Mouse (Mus musculus) layer of hippocampus, adult 9-11 months (tissue): Measurements from ENCODE around the gene Tm7sf2.
"Not testable (repeated sequence)": the region's sequence is repeated elsewhere in the genome, so short reads cannot be mapped to it uniquely, and the experiment has no call there.

Experiments used
- DNase-seq: peaks from one replicate; pipeline ENCODE4 v3.0.0; 2022

Gene Tm7sf2

DNA sequence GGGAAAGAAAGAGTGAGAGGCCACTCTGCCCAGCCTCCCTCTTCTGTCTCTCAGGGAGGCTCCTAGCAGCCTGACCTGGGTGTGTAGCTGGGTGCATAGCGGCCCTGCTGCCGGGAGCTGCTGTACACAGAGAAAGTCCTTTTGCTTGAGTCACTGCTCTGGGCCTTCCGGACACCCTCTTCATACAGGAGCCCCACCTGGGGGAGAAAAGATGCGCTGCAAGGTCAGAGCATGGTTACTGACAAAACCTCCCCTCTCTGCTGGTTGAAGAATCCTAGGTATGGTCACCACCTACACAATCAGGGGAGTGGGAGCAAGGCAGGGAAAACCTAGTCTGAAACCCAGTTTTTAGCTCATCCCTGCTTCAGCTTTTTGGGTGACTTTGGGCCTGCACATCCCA, 778 bp upstream of the Tm7sf2 start:
- no peak for DNase-seq

DNA sequence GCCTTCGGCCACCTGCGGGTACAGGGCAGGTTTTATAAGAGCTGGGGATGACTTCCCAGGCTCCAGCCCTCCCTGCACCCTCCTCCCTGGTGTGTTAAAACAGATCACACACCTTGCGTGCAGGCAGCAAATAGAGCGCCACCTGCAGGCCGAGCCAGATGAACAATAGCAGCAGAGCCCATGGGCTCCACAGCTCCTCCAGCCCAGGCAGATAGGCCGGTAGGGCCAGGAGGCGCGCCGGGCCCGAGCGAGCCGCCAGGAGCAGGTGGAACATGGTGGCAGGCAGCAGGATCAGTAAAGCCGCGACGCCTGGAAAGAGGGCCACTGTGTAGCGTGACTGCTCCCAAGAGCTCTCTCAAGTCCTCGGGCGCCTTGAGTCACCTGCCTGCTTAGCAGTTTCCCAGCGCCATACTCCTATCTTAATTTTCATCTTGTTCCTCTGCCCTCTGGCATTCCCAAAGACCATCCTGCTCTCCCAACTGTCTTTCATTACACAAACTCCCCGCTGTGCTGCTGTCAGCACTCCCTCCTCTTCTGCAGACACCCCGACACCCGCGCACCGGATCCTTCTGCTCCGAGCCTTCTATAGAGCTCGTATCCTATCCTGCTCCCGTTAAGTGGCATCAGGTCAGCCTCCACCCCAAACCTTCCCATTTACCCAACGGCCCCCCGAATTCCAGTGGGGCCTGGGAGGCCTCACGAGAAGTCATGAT, 1.0 kb downstream of the Tm7sf2 start:
- DNase-seq, result peak; percentile 85

DNA sequence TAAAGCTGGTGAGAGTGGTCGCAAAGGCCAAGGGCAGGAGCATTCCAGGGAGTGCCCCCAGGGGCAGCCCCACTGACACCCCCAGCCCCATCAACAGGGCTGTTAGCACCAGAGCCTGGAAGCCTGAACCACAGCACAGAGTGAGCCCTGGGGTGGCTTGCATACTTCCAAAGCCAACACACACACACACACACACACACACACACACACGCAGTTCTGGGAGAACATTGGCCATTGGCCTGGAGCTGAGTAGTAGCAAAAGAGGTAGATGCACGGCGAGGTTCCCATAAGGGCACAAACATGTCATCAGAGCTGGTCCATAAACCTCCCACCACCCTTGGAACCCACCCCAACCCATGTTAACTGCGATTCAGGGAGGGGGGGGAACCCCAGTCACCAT, 1.6 kb downstream of the Tm7sf2 start:
- DNase-seq, result no peak

DNA sequence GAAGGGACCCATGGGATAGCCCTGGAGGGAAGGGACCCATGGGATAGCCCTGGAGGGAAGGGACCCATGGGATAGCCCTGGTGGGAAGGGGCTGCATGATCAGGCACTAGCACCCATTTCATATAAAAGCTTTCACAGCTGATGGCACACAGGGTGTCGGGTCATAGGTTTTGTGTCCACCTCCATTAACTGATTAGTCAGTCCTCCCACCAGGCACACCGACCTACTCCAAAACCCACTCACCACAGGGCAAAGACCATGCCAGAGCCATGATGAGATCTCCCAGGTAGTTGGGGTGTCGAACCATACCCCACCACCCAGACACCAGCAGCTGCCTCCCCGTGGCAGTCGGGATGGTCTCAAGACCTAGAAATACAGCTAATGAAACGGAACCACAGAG, 5.1 kb downstream of the Tm7sf2 start:
- DNase-seq, result no peak

DNA sequence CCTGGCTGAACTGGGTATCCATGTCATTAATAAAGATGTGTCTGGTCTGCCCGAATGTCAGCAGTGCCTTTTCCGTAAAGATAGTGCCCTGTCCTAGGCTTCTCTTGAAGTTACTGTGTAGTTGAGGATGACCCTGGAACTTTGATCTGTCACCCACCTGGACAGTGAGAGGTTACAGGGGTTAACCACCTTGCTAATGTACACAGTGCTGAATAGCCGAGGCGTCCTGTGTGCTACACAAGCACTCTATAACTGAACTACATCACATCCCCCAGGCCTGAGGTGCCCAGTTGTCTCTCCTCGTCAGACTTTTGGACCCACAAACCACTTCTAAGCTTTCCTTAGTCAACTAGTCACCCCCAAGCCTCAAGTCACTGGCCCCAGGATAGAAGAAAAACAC, 5.8 kb downstream of the Tm7sf2 start:
- DNase-seq, result no peak

DNA sequence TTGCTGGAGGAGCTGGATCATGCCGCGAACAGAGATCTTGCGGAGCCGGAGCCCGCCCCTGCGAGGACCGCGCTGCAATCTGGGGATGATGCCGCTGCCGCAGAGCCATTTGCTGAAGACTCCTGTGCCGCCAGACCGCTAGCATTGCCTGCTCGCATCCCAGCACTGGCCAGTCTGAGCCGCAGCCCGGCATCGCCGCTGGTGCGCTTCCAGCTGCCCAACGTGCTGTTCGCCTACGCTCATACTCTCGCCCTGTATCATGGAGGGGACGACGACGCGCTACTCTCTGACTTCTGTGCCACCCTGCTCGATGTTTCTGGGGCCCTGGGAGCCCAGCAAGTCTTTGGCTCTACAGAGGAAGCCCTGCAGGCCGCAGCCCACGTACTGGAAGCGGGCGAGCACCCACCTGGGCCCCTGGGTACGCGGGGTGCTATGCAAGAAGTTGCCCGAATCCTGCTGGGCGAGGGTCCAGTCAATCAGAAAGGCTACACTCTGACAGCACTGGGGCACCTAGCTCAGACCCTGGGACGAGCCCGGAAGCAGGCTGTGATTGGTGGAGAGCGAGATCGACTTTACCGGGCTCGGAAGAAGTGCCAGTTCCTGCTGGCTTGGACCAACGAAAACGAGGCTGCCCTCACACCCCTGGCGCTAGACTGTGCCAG, 6.4 kb downstream of the Tm7sf2 start:
- DNase-seq, result no peak

DNA sequence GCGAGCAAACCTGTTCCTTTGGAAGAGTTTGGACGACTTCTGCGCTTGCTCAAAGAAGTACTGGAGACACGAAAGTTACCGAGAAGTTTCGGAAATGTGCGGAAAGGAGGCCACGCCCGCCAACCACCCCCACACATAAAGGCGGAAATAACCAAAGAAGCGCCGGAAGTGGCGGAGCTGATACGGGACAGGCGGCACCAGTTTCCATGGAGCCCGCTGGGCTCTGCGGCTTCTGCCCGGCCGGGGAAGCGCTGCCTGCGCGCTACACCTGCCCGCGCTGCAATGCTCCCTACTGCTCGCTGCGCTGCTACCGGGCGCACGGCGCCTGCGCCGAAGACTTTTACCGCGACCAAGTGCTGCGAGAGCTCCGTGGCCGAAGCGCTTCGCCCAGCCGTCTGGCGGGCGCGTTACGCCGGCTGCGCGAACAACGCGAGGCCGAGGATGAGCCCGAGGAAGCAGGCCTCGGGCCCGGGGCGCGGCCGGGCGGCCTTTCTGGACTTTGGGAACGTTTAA, 7.1 kb downstream of the Tm7sf2 start, which contains the start of gene Znhit2:
Gene Znhit2 (plus strand): TSS at position 172 of the 513 bp plus-strand sequence.
- peak; percentile 96 for DNase-seq

DNA sequence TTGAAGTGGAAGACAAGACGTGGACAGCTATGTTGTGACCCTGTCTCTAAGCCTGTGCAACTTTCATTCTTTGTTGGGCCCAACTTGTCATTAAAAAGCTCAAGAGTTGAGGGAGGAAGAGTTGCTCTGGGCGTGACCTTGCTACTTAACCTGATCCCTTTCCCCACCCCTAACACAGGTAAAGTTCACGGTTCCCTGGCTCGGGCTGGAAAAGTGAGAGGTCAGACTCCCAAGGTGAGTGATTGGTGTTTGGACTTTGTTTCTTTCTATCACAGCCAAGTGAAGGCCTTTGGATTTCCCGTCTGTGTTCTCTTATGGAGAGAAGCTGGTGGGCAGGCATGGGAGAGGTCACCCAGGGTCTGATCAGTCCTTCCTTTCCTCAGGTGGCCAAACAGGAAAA, 9.2 kb downstream of the Tm7sf2 start:
- peak; percentile 8 for DNase-seq

DNA sequence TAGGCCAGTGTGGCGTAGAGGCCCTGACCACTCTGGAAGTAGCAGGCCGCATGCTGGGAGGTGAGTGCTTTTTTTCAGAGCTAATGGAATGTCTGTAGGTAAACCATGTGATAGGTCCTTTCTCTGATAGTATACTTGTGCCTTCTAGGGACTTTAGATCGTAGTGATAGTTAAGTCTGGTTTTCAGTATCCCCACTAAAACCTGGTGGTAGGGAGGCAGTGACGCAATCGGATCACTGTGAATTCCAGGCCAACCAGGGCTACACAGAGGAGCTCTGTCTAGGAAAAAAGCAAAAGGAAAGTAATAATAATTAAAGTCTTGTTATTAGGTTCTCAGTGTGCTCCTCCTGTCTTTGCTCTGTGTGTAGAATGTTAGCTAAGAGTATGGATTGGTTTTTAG, 9.7 kb downstream of the Tm7sf2 start:
- peak; percentile 2 for DNase-seq

DNA sequence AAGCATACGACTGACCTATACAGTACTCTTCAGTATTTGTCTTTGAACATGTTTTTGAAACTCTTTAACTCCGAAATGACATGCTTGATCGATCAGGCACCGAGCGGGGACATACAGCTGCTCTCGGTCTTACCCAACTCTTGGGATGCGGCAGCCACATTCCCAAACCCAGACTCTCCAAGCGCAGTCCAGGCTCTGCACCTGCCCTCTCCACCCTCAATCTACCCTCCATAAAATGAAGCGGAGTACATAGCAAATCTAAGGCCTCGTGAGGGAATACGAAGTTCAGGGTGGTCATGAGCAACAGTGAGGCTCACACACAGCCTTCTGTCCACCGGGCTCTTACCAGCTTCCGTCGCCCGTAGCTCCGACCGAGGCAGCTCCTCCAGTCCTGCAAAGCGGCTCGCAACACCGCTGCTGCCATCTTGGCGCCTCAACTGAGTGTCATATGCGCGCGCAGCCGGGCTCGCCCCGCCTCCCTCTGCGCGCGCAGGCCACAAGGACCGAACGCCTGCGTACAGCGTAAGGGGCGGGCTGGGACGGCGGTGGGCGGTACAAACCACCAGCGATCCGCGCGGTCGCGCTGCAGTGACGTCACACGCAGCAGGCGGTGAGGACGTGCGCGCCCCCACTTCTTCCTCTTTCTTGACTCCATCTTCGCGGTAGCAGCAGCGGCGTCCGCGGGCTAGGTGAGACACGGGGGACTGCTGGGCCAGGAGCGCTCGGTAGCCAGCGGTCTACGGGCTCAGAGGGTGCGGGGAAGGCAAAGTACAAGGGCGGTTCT, 10.7 kb downstream of the Tm7sf2 start, which contains the start of the genes Mrpl49 and Fau:
Gene Mrpl49 (minus strand): TSS at position 473 of the 784 bp plus-strand sequence.
Gene Fau (plus strand): TSS at position 532 of the 784 bp plus-strand sequence.
- peak; percentile 99 for DNase-seq

DNA sequence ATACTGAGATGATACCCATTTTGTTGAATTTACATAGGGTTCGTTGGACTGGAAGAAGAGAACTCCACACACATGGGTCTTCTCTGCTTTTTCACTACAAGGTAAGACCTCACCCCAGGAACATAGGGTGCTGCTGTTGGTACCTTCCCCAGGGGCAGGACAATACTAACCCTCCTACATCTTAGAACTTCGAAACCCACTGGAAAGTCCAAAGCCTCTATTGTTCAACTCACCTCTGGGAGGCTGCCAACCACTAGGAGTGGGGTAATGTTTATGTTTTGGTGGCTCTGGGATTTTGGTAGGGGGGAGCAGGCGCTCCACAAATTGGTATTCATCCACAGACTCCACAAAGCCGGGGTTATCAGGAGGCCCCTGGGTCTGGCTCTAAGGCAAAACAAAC, 11.5 kb downstream of the Tm7sf2 start:
- DNase-seq, result no peak

DNA sequence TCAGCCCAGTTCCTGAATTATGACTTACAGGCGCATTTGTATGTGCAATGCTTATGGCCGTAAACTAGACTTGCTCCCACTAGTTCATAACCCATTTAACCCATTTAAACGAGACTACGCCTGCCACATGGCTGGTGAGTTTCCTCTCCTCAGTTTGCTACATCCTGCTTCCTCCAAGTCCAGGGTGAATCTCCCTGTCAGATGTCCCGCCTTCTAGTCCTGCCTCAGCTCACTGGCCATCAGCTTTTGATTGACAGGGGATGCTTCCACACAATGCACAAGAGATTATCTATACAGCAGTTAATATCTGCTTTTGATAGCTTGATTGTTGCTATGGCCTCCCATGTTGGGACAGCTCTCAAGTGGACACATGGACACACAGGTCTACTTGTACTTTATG, 13.9 kb downstream of the Tm7sf2 start:
- no peak for DNase-seq

DNA sequence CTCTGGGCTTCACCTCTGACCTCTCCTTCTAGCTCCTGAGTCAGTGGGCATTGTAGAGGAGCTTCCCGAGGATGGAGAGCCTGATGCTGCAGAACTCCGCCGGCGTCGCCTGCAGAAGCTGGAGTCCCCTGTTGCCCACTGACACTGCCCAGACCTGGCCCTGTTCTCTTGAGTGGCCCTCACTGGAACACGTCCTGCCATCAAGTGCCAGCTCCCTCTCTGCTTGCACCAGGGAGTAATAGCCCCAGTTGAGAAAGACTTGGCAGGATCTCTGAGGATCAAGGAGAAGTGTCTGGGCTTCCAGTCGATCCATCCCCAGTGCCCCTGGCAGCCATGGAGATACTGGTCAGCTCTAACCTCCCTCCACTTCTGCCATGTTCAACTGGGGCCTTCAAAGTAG, 15.7 kb downstream of the Tm7sf2 start:
- no peak for DNase-seq

DNA sequence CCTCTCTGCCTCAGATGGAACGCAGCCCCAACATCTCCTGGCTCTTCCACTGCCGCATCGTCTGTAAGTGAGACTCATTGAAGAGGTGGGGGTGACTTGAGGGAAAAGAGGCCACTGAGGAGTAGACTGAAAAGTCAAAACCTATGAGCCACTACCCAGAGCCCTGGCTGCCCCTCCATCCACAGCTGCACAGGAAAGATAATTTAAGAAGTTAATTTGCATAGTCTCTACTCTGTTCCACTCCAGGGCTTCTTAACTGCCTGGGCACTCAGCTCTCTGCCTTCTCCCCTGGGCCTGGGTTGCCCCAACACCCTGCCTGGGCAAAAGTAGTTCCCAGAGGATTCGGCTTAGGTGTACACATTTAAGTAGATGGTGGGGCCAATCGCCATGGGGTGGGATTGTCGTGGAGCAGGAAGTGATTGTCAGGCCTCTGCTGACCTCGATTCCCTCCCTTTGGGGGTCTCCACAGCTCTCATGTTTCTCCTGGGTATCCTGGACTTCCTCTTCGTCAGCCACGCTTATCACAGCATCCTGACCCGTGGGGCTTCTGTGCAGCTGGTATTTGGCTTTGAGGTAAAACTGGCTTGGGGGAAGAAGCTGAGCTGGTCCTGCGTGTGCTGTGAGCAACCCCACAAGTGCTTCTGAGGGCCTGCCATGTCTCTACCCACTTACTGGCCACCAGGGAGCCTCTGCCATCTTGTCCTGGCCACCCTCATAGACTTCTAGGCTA, 19.3 kb downstream of the Tm7sf2 start:
- DNase-seq, result no peak

DNA sequence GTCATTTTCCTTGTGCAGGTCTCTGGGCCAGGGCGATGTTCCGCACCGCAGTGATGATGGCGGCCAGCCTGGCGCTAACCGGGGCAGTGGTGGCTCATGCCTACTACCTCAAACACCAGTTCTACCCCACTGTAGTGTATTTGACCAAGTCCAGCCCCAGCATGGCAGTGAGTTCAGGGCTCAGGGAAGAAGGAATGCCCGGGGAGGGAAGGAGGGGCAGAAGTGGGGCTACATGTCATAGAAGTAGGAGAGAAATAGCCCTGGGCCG, 20.3 kb downstream of the Tm7sf2 start:
- DNase-seq, result no peak

DNA sequence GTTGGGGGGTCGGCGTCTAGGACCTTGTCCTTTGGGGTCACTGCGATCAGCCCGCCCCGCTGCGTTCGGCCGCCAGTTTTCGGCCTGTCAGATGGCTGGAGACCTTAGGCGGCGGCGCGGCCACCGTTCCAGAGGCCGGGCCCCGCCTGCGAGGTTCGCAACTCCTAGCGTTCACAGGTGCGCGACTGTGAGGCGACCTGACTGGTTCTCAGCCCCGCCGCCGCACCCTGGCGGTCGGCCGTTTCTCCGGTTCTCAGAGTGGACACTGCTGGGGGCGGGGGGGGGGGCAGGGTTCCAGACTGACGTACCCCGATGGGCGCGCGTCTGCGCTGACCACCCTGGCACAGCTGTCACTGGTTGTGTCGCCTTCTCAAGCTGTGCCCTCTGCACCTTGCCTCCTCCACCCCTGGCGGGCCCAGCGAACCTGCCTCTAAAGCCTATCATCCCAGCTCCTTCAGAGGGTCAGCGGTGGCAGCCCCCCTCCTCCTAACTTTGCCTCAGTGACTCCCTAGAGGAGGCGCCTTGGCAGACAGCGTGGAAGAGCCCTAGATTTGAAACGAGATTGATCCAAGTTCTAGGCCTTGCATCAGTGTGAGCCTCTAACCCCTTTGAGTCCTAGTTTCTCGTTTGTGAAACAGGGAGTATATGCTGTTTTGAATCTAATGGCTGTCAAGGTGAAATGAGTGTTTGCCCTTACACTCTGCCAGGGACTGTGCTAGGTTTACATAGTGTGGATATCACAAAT, 20.8 kb downstream of the Tm7sf2 start:
- no peak for DNase-seq

DNA sequence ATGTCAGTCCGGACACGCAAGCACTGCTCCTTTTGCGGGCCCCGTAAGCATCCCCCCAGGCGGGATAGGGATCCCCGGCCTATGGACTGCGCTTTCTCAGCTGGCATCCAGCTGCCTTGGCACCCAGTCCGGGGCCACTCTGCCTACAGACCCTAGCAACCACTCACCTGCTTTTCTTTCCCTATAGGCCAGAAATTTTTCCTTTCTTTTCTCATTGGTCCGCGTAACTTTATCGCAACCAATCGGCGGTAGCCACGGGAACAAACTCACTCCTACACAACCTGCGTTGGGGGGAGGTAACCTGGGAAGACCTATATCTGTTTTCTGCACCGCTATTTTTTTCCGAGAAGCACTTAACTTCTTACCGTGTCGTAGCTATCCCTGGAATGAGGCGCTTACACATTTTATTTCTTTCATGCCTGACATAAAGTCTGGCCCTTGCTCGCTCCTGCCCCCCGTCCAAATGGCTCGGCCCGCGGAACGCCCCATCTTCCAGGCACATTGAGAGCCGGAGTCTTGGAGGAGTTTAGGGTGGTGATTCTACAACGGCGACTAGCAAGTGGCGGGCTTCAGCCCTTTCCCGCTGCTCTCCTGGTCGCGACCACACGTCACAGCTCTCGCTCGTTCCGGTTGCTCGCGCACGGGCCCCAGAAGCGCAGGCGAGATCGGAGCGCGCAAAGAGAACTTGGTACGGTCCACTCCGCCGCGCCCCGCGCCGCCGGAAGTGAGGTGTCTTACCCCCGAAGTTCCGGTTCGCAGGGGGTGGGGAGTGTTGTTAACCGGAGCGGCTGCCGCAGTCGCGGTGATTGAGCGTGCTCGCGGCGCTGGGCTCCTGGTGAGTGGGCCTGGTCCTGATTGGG, 21.6 kb downstream of the Tm7sf2 start, which contains the start of gene Syvn1:
Gene Syvn1 (plus strand): TSS at position 283 of the 860 bp plus-strand sequence.
- peak; percentile 95 for DNase-seq

DNA sequence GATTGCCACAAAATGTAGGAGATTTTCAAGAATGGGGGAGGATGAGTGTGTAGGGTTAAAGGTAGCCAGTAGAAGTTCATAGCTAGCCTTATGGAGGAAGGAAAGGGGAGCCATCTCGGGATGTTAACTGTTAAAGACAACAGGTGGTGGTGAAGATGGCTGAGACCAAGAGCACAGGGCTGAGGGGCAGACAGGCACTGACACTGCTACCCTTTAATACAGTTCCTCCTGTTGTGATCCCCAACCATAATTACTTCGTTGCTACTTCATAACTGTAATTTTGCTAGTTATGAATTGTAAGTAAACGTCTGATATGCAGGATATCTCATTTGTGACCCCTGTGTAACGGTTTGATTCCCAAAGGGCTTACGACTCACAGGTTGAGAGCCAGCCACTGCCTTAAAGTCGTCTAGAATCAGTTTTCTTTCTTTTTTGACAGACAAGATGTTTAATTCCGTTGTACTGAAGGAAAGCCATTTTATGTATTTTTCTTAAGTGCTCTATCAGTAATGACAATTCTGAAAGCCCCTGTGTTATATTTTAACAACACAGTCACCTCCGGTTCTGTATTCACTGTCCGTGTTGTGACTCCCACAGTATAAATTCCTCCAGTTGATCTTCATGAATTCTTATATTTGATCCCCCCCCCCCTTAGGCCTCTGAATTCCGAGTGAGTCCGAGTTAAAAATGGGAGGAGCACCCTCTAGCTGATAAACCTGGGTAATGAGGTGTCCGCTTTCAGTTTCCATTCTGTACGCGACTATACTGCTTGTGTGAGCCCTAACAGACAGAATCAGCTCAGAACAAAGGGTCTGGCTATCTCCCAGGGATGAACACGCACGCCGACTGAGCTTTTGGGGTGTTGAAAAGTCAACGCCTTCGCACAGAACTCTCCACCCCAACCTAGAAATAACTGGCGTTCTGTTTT, 22.5 kb downstream of the Tm7sf2 start:
- no peak for DNase-seq

DNA sequence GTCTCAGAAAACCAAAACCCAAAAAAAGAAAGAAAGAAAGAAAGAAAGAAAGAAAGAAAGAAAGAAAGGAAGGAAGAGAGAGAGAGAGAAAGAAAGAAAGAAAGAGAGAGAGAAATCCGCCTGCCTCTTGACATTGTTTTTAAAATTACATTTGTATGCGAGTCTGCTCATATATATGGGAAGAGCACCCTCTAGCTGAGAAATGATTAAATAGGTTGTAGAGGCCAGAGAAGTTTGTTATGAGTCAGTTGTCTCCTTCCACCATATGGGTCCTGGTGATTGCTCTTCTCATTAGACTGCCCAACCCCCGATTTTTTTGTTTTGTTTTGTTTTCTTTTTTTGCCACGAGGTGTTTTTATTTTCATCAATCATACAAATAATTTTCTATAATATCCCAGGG, 24.1 kb downstream of the Tm7sf2 start:
- DNase-seq, result not testable (repeated sequence)

DNA sequence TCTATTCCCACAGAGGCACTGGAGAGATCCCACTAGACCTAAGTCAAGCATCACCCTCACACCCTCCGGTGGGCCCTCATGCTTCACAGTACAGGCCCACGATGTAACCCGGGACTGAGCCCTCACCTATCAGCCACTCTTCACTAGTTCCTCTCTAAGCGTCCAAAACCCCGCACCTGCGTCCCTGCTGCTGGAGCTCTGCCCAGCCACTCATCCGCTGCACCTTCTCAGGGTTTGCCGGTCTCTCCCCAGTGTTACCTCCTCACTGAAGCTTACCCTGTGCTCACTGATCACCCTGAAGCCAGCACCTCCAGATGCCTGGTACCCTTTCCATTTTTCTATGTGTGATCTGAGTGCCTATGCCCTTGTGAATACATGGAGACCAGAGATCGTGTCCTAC, 25.9 kb downstream of the Tm7sf2 start:
- DNase-seq, result no peak
